Mouse (Mus musculus) limb, embryonic 14.5 days (tissue): ENCODE measurements around the gene Rgs3. TPM values are rescaled to one million over a fixed set of nuclear protein-coding genes. Genes with fewer than 3 reads are reported as not detected.
A peak's percentile ranks its signal among the peaks of the same experiment; 100 is the strongest.

Experiments
- ATAC-seq: fragments of 200-750 bp; cut with Nextera tagmentation; 2 replicates; pipeline ENCODE4 v1.8.0; 2017; ENCODE audit warnings: low read depth, moderate number of reproducible peaks, moderate TSS enrichment; ENCODE audit not compliant: low FRiP score
- DNase-seq: peaks from one replicate; pipeline ENCODE4 v3.0.0-alpha.2; 2015; ENCODE audit warnings: low spot score
- H3K27ac ChIP-seq: fragments of 300-500 bp; sonication (generic); replicated peaks from 2 replicates; pipeline ENCODE4 v1.5.1; 2014; ENCODE audit warnings: low read depth, mild to moderate bottlenecking, low read length, moderate library complexity, mixed read lengths
- H3K27me3 ChIP-seq: fragments of 300-500 bp; sonication (generic); 2 replicates; pipeline ENCODE4 v1.6.1; 2014; ENCODE audit warnings: low read length, mixed read lengths; ENCODE audit not compliant: control insufficient read depth, insufficient read depth
- H3K36me3 ChIP-seq: fragments of 300-500 bp; sonication (generic); 2 replicates; pipeline ENCODE4 v1.6.1; 2014; ENCODE audit warnings: mild to moderate bottlenecking, low read length, moderate library complexity, mixed read lengths; ENCODE audit not compliant: control insufficient read depth, insufficient read depth
- H3K4me1 ChIP-seq: fragments of 300-500 bp; sonication (generic); 2 replicates; pipeline ENCODE4 v1.6.1; 2014; ENCODE audit warnings: antibody characterized with exemption, low read length, mixed read lengths; ENCODE audit not compliant: control insufficient read depth, insufficient read depth
- H3K4me2 ChIP-seq: fragments of 300-500 bp; sonication (generic); replicated peaks from 2 replicates; pipeline ENCODE4 v1.6.1; 2014; ENCODE audit warnings: low read depth, mild to moderate bottlenecking, low read length, moderate library complexity; ENCODE audit not compliant: severe bottlenecking
- H3K4me3 ChIP-seq: fragments of 300-500 bp; sonication (generic); replicated peaks from 2 replicates; pipeline ENCODE4 v1.5.1; 2014; ENCODE audit warnings: low read length
- H3K9ac ChIP-seq: fragments of 300-500 bp; sonication (generic); 2 replicates; pipeline ENCODE4 v1.6.1; 2014; ENCODE audit warnings: mild to moderate bottlenecking, low read depth, low read length, moderate library complexity; ENCODE audit not compliant: severe bottlenecking
- H3K9me3 ChIP-seq: fragments of 300-500 bp; sonication (generic); 2 replicates; pipeline ENCODE4 v1.6.1; 2016; ENCODE audit warnings: low read length; ENCODE audit not compliant: control insufficient read depth
- POLR2A ChIP-seq: fragments of 200-500 bp; IDR thresholded peaks from 2 replicates; pipeline ENCODE4 v1.8.0; 2012; ENCODE audit warnings: inconsistent platforms, mild to moderate bottlenecking, moderate library complexity, borderline replicate concordance; ENCODE audit not compliant: insufficient read depth, insufficient read length; ENCODE audit errors: extremely low read depth
- WGBS: fragments of 180-500 bp; shearing (Covaris S2); extraction: QIAGEN DNeasy Blood & Tissue Kit; methylation state at CpG from one replicate; pipeline ENCODE4 v1.1.7; 2014; 5-methylcytosine and 5-hydroxymethylcytosine counted together
- polyA plus RNA-seq, 2 experiments: library from polyadenylated mRNA; depleted of rRNA in 1 of 2; stranded (reverse) in 1 of 2; unstranded in 1 of 2; fragments of >200 nt; fragmentation: Nextera tagmentation in 1 of 2; extraction: Ambion mirVana in 1 of 2; gene quantifications; 2 replicates each; pipeline versions ENCODE4 v1.2.1 to v1.2.3; 2012 to 2014

Rgs3 gene
- polyA plus RNA-seq, 2 experiments: 37.6 to 67.6 TPM

- WGBS: 54% methylated on average over 9 of the region's 9 CpGs
- Histone ChIP-seq H3K4me2 (no peak overlapping the region), H3K9me3 (no peaks in the 10 kb centered on the region), H3K27ac (peak overlapping the region; percentile 48; the same call in 1 of the 2 replicates), H3K36me3 (no peaks in the 10 kb centered on the region), H3K9ac (no peak overlapping the region), H3K4me3 (no peak overlapping the region), H3K27me3 (no peaks in the 10 kb centered on the region), H3K4me1 (peaks cover 64% of the 10 kb centered on the region)
- TF ChIP-seq POLR2A: no peak
- DNase-seq (peak; percentile 62), ATAC-seq (no peak)
Observed at GRCm38 (mm10) chr4:62735878-62736277, 176.2 kb downstream of the Rgs3 start.

GRCm38 (mm10) chr4:62736421-62736820 is 176.8 kb downstream of the Rgs3 start:
- WGBS: 48% methylated on average over 7 of the region's 7 CpGs
- ATAC-seq (no peak), DNase-seq (no peak)
- peak overlapping the region; percentile 48; the same call in 1 of the 2 replicates for H3K27ac ChIP-seq
- H3K4me2 ChIP-seq: no peak overlapping the region
- H3K4me3 ChIP-seq: no peak overlapping the region
- no peak overlapping the region for H3K9ac ChIP-seq
- no peaks in the 10 kb centered on the region for H3K9me3 ChIP-seq
- H3K36me3 ChIP-seq: no peaks in the 10 kb centered on the region
- no peaks in the 10 kb centered on the region for H3K27me3 ChIP-seq
- H3K4me1 ChIP-seq: peaks cover 65% of the 10 kb centered on the region
- no peak for TF ChIP-seq POLR2A

GRCm38 (mm10) chr4:62736904-62737303 is 177.3 kb downstream of the Rgs3 start:
- Histone ChIP-seq H3K36me3 (no peaks in the 10 kb centered on the region), H3K27ac (peak overlapping the region; percentile 48; the same call in 1 of the 2 replicates), H3K9me3 (no peaks in the 10 kb centered on the region)

GRCm38 (mm10) chr4:62737983-62738695 is 178.5 kb downstream of the Rgs3 start:
- DNase-seq (peak; percentile 51), ATAC-seq (peak; percentile 48; the same call in 1 of the 2 replicates)
- Histone ChIP-seq H3K9me3 (no peaks in the 10 kb centered on the region), H3K36me3 (no peaks in the 10 kb centered on the region), H3K27ac (peak overlapping the region; percentile 34; the same call in 1 of the 2 replicates), H3K9ac (no peak overlapping the region), H3K4me1 (peaks cover 56% of the 10 kb centered on the region), H3K27me3 (no peaks in the 10 kb centered on the region), H3K4me2 (no peak overlapping the region), H3K4me3 (no peak overlapping the region)
- no peak for TF ChIP-seq POLR2A
- WGBS: 60% methylated on average over 8 of the region's 9 CpGs

More at GRCm38 (mm10) chr4:62736904-62737303, 177.3 kb downstream of the Rgs3 start:
- WGBS: 72% methylated on average over 3 of the region's 3 CpGs
- Histone ChIP-seq H3K9ac (no peak overlapping the region), H3K27me3 (no peaks in the 10 kb centered on the region), H3K4me2 (no peak overlapping the region), H3K4me3 (no peak overlapping the region), H3K4me1 (peaks cover 65% of the 10 kb centered on the region)
- no peak for TF ChIP-seq POLR2A
- ATAC-seq (no peak), DNase-seq (no peak)

GRCm38 (mm10) chr4:62738996-62739395 is 179.3 kb downstream of the Rgs3 start:
- Histone ChIP-seq H3K9me3 (no peaks in the 10 kb centered on the region), H3K36me3 (no peaks in the 10 kb centered on the region), H3K4me2 (no peak overlapping the region), H3K4me3 (no peak overlapping the region), H3K27me3 (no peaks in the 10 kb centered on the region), H3K4me1 (peaks cover 53% of the 10 kb centered on the region), H3K27ac (no peak overlapping the region), H3K9ac (no peak overlapping the region)
- ATAC-seq: no peak
- 60% methylated on average over 3 of the region's 3 CpGs for WGBS
- TF ChIP-seq POLR2A: no peak
- DNase-seq: no peak
